Mouse (Mus musculus) cerebellum, adult 2 months (tissue): ENCODE data around the gene Anapc11. TPM values are rescaled to one million over a fixed set of nuclear protein-coding genes. Genes with fewer than 3 reads are reported as not detected.

Experiments
- DNase-seq, 2 experiments: peaks; one replicate each; pipeline ENCODE4 v3.0.0; 2021
- H3K27ac ChIP-seq: fragments of 200-500 bp; 2 replicates; pipeline ENCODE4 v1.5.1; 2012; ENCODE audit warnings: low read length, control low read depth, inconsistent platforms; ENCODE audit not compliant: insufficient read depth
- H3K27me3 ChIP-seq: fragments of 200-500 bp; 2 replicates; pipeline ENCODE4 v1.6.1; 2012; ENCODE audit warnings: inconsistent platforms, mild to moderate bottlenecking, low read length, moderate library complexity; ENCODE audit not compliant: control insufficient read depth, insufficient read depth
- H3K4me1 ChIP-seq: fragments of 200-500 bp; 2 replicates; pipeline ENCODE4 v1.6.1; 2011; ENCODE audit warnings: low read length; ENCODE audit not compliant: control insufficient read depth, insufficient read depth
- H3K4me3 ChIP-seq: fragments of 200-500 bp; replicated peaks from 2 replicates; pipeline ENCODE3; 2011; ENCODE audit warnings: mild to moderate bottlenecking, low read depth, low read length, control low read depth; ENCODE audit not compliant: insufficient read depth
- CTCF ChIP-seq: fragments of 200-500 bp; IDR thresholded peaks from 2 replicates; pipeline ENCODE4 v1.5.1; 2011; ENCODE audit warnings: low read depth, mild to moderate bottlenecking, control low read depth, low read length, moderate library complexity, borderline replicate concordance; ENCODE audit not compliant: insufficient read depth
- POLR2A ChIP-seq: fragments of 200-500 bp; IDR thresholded peaks from 2 replicates; pipeline ENCODE4 v1.6.1; 2011; ENCODE audit warnings: low read length, control low read depth, borderline replicate concordance; ENCODE audit not compliant: insufficient read depth
- WGBS: fragments of 180-500 bp; shearing (Covaris S2); methylation state at CpG from one replicate; pipeline ENCODE4 v1.1.7; 2018; 5-methylcytosine and 5-hydroxymethylcytosine counted together
- polyA plus RNA-seq: library from polyadenylated mRNA; depleted of rRNA; stranded (reverse); fragments of >200 nt; gene quantifications from 2 replicates; pipeline ENCODE4 v1.2.3, GENCODE M21; 2012

Gene Anapc11
- polyA plus RNA-seq, 1 experiment, result 178 TPM

DNA sequence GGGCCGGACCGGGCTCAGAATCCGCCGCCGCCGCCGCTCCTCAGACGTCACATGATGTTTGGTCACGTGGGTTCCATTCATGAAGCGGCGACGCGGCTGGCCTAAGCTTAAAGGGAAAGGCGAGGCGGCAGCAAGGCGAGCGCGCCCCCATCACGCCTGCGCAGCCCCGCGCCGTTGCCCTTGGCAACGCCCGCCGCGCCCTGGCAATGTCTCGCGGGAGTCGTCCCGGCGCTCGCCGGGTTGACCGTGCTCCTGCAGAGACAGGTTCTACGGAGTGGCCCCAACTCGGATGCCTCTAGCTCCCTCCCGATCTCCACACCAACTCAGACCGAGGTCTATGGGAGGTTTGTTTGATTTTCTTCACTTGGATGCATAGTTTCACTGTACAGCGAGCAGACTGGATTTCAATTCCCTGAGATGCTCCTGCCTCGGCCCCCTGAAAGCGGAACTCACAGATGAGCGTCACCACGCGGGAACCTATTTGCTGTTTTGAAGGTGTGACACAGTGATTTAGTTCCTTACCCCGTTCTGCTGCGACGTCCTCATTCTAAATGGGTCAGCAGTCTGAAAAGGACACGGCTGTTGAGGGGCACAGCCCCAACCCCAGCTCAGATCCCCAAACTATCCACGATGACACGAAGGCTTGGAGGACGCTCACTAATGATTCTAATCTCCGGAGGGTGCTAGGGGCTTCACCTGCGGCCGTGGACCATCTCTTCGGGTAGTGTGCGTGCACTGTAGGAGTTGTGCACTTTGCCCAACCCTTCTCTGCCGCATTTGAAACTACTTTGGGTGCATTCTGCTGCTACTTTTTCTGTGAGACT lies 35.5 kb downstream of the Anapc11 start, which contains the start of gene Mafg:
Gene Mafg (minus strand): TSS at position 81 of the 824 bp plus-strand sequence.
- Histone ChIP-seq H3K27me3 (no peaks in the 10 kb centered on the region), H3K27ac (peak within 1 kb of the TSS; percentile 49; the same call in 1 of the 2 replicates), H3K4me3 (peak within 1 kb of the TSS; percentile 65), H3K4me1 (peaks cover 19% of the 10 kb centered on the region)
- DNase-seq, result peak; percentile 92 to 95
- WGBS, result 11% methylated on average over 58 of the region's 58 CpGs
- TF ChIP-seq POLR2A (no peak), CTCF (no peak)

DNA sequence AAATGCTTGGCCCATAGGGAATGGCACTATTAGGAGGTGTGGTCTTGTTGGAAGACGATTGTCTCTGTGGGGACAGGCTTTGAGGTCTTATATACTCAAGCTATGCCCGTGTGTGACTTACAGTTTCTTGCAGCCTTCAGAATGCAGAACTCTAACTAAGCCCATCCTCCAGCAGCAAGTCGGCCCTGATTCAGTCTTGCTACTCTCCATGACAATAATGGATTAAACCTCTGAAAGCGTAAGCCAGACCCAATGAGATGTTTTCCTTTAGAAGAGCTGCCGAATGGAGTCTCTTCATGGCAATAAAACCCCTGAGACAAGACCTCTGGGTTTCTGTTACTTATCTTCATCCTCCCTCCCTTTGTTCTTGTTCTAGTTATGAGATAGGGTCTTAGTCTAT lies 36.6 kb downstream of the Anapc11 start:
- WGBS, result 78% methylated on average over 5 of the region's 5 CpGs
- no peak for TF ChIP-seq CTCF
- no peak for TF ChIP-seq POLR2A
- DNase-seq, result no peak
- H3K4me3 ChIP-seq, result no peak overlapping the region
- no peak overlapping the region for H3K27ac ChIP-seq
- no peaks in the 10 kb centered on the region for H3K27me3 ChIP-seq
- H3K4me1 ChIP-seq, result peaks cover 14% of the 10 kb centered on the region

DNA sequence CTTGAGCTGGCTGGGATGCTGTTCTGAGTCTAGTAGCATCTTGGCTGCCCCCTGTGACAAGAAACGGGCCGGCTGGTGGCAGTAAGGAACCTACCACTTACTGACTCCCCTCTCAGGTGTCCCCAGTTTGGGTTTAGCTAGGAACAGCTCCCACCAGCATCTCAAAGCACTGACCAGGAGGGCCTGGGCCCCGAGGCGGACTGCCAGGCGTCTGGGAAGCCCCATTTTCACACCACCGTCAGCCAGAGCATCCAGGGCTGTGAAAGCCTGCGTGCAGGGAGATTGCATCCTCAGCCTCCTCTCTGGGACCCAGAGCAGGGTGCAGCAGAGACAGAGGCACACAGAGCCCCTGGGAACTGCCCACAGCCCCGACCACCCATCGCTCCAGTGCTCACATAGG lies 43.0 kb downstream of the Anapc11 start:
- TF ChIP-seq POLR2A, result no peak
- no peak for TF ChIP-seq CTCF
- Histone ChIP-seq H3K27ac (no peak overlapping the region), H3K4me3 (no peak overlapping the region), H3K27me3 (no peaks in the 10 kb centered on the region), H3K4me1 (no peaks in the 10 kb centered on the region)
- no peak for DNase-seq
- WGBS, result 63% methylated on average over 9 of the region's 9 CpGs

DNA sequence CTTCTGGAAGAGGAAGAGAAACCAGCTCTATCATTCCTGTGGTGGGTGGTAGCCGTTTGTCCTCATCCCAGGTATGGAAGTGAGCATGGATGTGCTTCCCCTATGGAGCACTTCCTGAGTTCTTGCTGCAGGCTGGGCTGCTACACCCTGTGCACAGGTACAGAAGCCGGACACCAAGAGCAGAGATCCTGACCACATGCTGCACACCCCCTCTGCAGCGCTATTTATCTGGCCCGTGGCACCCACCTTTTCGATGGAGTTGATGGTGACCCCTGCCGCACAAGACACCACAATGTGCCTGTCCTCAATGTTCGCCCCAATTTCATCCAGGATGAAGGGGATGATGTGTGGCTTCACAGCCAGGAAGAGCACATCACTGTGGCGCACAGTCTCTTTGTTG lies 43.6 kb downstream of the Anapc11 start:
- H3K27ac ChIP-seq, result no peak overlapping the region

DNA sequence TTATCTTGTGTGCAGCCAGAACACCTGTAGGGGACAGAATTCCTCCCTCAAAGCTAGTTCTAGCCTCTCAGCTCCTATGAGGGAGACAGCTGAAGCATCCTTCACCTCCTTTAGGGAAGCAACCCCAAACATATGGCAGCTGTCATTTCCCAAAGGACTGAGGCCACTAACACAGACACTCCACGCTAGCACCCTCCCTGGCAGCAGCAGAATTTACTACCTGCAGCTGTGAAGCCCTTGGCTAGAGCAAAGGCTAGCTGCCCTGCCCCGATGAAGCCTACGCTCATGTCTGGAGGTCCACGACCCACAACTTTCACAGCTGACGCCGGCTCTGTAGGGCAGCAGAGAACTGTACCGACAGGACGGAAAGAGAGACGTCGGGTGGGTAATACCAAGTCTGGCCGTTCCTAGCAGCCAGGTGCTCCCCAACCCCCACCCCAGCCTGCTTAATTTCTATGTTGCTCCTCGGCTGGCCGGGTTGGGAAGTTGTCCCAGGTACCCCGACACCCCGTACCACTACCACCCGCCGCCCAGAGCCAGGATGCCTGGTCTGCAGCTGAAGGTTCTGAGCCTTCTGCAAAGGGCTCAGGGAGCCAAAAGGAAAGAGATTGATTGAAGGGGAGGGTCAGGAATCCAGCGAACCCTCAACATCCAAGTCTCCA lies 44.8 kb downstream of the Anapc11 start:
- Histone ChIP-seq H3K4me1 (no peaks in the 10 kb centered on the region), H3K27me3 (no peaks in the 10 kb centered on the region), H3K27ac (no peak overlapping the region), H3K4me3 (peak overlapping the region; percentile 63)
- DNase-seq, result no peak
- TF ChIP-seq POLR2A (no peak), CTCF (no peak)
- 1% methylated on average over 18 of the region's 18 CpGs for WGBS

More for the DNA sequence above, 43.6 kb downstream of the Anapc11 start:
- no peak for DNase-seq
- TF ChIP-seq CTCF (no peak), POLR2A (no peak)
- 89% methylated on average over 8 of the region's 8 CpGs for WGBS
- Histone ChIP-seq H3K4me1 (no peaks in the 10 kb centered on the region), H3K27me3 (no peaks in the 10 kb centered on the region), H3K4me3 (no peak overlapping the region)

DNA sequence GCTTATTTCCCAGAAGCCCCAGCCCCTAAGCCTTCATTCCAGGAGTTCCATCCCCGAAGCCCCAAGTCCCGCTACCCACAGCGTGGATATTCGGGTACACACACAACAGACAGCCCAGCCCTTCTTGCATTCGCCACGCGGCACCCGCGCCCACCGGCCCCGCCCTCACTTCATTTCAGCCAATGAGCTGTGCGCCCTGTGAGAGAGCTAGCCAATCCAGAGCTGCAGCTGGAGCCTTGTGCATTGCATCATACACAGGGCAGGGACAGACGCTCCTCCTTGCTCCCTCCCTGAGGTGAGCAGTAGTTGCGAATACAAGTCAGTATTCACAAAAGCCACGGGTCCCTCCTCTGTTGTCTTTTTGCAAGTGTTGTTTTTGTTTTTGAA lies 45.4 kb downstream of the Anapc11 start, which contains the start of gene Pycr1:
Gene Pycr1 (minus strand): TSS at position 169 of the 387 bp plus-strand sequence.
- under 1% methylated on average over 15 of the region's 15 CpGs for WGBS
- peak; percentile 95 for DNase-seq
- no peak within 1 kb of the TSS for H3K27ac ChIP-seq
- no peaks in the 10 kb centered on the region for H3K4me1 ChIP-seq
- H3K27me3 ChIP-seq, result no peaks in the 10 kb centered on the region
- TF ChIP-seq POLR2A (no peak), CTCF (no peak)
- peak within 1 kb of the TSS; percentile 63 for H3K4me3 ChIP-seq

DNA sequence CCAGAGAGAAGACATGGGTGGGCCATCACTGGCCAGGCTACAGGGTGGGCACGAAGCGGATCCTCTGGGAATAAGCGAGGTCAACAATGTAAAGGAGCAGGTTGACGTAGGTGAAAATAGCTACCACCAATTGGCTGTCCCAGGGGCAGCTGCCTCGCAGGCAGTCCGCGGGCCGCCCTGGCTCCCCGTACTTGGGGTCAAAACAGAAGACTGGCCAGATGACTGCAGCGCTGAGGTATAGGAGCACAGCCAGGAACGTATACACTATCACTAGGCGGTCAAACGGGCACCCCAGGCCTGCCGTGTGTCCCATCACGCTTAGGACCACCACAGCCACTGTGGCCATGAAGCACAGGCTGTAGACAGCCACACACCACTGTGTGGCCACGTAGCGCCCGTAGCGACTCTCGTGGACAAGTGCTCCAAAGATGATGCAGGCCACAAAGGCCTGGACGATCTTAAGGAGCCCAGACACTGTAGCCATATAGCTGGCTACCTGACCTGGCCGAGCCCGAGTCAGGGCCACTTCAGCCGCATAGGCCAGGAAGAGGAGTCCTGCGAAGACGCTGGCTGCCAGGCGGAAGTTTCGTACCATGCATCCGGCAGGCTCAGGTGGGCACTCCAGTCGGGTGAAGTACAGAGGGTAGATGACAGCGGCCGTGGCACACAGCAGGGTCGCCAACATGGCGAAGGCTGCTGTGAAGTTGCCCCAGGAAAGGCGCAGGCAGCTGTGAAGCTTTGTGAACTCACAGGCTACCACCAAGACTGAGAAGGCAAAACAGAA lies 49.0 kb downstream of the Anapc11 start:
- Histone ChIP-seq H3K27me3 (no peaks in the 10 kb centered on the region), H3K4me3 (no peak overlapping the region), H3K4me1 (no peaks in the 10 kb centered on the region), H3K27ac (no peak overlapping the region)
- TF ChIP-seq POLR2A (no peak), CTCF (no peak)
- peak in 1 of 2 experiments; percentile 42 for DNase-seq
- WGBS, result 90% methylated on average over 35 of the region's 35 CpGs
